Mouse (Mus musculus): Measurements from ENCODE around the gene Mea1.
A peak's percentile ranks its signal among the peaks of the same experiment; 100 is the strongest.

Mea1 gene

DNA sequence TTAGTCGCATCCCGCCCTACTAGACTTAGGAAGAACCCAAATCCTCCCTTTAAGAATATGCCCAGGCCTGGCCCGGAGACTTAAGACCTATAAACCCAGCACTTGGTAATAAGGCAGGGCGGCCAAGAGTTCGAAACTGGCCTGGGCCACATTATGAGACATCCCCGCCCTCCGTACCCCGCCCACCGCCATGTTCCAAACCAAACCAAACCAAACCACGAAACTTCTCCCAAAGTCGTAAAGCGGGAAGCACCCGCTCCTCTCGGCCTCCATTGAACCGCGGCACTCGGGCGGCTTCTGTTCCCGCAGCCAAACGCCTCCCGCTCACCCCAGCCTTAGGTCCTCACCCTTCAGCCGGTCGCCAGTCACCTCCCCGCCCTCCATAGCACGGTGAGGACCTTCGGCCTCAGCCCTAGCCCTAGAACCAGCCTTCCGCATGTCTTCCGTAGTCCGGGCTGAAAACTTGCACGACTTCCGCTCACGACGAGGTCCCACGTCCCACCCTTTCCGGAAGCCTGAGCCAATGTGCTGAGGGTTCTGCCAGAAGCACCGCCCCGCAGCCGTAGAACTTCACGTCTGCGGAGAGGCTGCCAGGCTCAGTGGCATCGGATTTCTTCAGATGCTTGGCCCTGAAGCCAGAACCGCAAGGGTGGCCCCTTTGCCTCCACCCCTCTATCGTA is 4.6 kb upstream of the Mea1 start, which contains the start of gene Rrp36:
Gene Rrp36, minus strand, starts transcription at position 503 of the 680 bp plus-strand sequence.
- peak; percentile 85 for DNase-seq

DNA sequence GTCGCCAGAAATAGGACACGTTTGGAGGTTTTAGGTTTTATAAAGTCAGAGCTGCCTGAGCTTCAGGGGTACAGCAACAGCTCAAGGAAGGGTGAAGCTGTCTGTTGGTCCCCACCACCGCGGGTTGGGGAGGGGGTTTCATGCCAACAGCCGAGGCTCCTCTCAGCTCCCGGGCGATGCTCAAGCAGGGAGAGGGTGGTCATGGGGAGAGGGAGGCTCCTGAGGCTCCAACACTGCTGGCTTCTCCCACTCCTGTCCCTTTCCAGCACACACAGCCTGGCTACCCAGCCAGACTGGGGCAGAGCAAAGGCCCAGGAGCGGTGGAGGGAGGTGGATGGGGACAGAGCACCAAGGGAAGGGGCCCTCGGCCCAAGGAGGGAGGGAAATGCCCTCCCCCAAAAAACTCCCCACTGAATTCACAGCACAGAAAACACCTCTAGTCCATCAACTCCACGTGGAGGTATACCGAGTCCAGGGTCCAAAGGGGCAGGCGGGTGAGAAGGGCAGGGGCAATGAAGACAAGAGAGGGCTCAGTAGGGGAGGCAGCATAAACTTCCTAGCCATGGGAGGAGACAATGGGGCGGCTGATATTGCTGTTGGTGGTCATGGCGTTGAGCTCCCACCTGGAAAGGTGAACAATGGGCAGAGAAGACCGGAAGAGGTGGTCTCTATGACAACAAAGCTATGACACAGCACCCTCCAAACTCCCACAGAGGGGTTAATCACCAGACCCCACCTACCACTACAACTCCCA is 3.9 kb upstream of the Mea1 start:
- no peak for DNase-seq

DNA sequence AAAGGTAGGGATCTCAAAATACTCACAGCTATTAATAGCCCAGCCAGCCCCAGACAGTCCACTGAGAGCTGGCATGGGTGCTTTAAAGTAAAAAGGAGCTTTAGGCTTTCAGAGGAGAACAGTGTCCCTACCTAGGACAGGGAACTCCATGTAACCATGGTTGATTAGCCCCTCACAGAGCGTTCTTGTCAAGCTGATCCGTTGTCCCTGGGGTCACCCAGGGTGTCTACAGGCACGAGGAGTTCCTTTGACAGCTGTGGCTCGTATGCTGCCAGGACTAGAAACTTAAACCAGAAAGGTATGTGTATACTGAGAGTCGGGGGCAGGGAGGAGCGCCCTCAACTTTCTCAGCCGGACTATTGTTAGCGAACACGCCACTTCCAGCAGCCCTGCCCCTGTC is 318 bp downstream of the Mea1 start:
- DNase-seq, result no peak

DNA sequence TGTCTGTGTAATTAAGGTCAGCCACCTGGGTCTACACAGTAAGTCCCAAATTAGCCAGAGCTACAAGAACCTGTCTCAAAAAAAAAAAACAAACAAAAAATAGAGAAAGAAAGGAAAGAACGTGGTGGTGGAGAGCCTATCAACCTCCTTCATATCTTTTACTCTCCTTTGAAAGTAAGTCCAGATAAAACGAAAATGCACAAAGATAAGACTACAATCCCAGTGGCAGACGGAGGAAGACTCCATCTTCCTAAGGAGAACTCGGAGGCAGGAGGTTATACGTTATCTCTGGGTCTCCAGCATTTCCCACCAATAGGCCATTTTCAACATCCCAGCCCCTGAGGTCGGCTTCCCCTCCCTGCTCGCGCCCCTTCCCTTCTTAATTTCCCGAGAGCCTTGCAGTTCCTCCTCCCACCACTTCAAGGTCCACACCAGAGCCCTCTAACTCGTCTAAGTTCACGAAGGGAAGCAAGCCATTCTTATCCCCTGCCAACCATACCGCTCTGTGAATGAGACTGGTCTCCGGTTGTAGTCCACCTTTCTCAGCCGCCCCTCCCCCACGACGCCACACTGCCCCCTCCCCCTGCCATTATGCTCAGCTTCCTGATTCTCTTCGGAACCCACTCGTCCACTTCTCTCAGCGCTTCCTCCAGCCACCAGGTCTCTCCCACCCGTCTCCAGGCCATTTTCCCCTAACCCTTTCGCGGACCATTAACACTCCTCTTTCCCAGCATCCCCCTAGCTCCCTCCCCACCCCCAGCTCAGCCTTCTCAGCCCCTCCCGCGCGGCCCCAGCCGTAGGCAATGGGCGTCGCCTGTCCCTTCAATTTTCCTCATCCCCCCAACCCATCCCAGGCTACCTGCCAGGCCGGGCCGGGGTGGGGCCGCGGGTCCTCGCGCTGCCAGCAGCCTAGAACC is 1.5 kb downstream of the Mea1 start:
- DNase-seq, result peak; percentile 74

DNA sequence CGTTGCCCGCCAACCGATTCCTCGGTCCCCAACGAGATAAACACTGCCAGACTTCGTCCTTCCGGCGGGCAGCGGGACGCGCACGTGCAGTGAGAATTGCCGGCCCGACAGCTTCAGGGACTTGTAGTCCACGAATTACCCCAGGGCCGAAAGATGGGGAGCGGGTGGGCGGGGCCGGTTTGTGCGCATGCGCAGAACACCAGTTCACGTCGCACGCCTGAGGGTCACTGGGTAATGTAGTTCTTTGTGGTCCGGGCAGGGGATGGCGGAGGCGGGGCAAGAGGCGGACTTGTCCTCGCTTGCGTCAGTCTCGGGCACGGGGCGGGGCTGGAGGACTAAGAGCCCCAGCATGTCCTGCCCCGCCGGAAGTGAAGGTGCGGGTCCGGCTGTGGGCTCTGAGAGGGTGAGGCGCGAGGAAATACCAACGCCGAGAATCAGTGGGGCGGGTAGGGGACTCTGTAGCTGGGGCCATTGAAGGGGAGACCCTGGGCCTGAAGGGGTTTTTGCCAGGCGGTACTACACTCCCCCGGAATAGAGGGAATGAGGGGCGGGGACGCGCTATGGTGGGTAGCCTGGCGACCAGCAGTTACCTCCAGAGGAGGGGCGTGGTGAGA is 2.3 kb downstream of the Mea1 start, which contains the start of gene Klhdc3:
Gene Klhdc3, minus strand, starts transcription at position 155 of the 614 bp plus-strand sequence.
- DNase-seq, result peak; percentile 99

DNA sequence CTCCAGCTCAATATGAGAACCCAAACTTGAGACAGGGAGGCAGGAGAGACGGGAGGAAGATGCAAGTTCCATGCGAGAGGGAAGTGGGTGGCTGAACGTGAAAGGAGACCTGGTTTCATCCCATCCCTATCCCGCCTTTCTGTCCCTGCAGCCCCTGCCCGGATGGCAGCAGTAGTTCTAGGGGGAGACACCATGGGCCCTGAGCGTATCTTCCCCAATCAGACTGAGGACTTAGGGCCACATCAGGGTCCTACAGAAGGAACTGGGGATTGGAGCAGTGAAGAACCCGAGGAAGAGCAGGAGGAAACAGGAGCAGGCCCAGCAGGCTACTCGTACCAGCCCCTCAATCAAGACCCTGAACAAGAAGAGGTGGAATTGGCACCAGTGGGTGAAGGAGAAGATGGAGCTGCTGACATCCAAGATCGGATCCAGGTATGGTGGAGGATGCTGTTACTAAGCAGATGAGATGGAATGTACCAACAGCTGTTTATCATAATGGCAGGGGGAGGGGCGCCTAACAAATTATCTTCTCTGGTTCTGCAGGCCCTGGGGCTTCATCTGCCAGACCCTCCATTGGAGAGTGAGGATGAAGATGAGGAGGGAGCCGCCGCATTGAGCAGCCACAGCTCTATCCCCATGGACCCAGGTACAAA is 3.0 kb downstream of the Mea1 start:
- no peak for DNase-seq

DNA sequence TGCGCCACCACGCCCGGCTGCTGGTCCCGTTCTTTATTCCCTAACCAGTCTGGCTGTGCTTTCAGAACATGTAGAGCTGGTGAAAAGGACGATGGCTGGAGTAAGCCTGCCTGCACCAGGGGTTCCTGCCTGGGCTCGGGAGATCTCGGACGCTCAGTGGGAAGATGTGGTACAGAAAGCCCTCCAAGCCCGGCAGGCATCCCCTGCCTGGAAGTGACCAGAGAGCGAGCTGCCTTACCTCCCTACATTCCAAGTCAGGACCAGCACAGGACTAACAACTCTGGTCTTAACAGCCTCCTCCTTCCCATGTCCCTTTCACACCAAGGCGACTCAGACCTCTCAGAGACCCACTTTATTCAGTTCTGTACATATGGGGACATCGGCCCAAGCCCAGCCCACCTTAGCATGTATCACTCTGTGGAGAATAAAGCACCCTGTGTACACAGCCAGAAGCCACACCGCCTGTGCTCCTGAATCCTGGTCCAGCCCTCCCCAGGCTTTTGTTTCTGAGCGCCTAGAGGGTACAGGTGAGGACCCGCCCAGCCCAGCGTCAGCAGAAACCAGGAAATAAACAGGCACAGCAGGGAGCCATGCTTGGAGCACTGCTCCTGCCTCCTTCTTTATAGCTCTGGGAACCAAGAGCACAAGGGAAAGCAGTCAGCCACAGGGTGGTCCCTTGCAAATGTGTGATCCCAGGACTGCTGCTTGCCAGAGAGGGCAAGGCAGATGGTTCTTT is 4.2 kb downstream of the Mea1 start:
- no peak for DNase-seq

DNA sequence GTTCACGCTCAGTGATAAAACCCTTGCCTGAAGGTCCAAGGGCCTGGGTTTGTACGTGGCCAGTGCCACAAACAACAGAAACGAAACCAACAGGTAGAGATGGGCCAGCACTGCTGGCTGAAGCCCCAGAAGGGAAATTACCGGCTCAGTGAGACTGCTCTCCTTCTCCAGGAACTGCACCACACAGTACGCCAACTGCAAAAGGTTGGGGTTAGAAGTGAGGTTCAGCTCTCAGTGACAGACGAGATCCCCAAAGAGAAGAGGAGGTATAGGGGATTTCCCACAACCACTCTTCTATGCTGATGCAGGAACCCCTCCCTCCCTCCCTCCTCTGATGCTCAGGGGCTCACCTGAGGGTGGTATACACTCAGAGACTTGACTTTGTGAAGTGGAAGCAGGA is 7.3 kb downstream of the Mea1 start:
- no peak for DNase-seq

DNA sequence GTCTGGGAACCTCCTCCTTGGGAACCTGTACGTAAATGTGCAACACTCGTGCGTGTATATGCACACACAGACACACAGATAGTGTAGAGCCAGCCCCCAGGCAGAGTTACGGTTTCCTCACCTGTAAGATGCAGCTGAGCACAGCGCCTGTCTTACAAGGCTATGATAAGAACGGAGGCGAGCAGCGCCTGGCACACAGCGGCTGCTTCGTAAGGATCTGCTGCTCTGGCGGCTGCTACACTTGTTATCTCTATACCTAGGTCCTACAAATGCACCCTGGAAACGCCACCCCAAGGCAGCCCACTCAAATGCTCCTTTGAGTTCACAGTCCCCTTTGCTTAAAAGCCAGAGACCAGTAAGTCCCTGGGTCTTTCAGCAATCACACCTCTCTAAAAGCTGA is 12.1 kb downstream of the Mea1 start:
- DNase-seq, result no peak

DNA sequence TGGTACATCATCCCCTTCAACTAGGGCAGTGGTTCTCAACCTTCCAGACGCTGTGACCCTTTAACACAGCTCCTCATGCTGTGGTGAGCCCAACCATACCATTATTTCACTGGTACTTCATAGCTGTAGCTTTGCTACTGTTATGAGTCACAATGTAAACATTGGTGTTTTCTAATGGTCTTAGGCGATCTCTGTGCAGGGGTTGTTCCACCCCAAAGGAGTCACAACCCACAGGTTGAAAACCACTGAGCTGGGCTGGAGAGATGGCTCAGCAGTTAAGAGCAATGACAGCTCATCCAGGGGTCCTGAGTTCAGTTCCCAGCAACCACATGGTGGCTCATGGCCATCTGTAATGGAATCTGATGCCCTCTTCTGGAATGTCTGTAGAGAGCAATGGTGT is 12.8 kb downstream of the Mea1 start:
- DNase-seq, result no peak

DNA sequence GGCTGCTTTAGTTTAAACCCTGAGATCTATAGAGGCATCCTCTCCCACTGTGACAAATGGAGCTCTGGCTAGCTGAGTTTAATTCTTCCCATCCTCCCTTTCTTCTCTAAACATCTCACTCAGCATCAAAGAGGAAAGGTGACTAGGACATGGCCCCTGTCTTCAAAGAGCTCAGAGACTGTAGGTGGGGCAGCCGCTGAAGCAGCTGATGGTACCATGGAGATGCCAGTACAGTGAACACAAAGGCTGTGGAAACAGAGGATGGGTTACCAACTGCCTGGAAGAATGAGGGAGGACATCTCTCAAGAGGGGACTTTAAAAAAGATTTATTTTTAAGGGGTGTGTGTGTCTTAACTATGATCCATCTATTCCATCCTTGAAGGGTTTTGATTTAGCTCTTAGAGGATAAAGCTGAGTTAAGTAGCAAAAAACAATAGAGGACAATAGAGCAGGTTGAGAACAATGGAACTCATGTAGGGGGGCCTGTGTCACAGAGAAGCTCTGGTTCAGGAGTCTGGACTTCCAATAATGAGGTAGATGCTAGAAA is 16.0 kb downstream of the Mea1 start:
- DNase-seq, result no peak

DNA sequence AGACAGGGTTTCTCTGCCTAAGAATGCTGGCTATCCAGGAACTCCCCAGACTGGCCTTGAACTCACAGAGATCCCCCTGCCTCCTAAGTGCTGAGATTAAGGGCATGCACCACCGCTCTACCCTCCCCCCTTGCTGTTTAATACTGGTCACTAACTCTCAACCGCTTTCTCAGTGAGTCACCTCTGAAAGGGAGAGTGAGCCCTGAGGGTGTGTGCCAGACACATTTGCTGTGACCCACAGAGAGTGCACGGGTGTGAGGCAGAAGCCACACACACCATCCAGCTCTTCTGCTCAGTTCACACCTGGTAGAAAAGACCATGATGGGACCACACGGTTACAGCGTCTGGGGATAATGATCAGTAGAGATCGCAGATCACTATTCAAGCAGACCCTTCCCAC is 19.9 kb downstream of the Mea1 start:
- no peak for DNase-seq

DNA sequence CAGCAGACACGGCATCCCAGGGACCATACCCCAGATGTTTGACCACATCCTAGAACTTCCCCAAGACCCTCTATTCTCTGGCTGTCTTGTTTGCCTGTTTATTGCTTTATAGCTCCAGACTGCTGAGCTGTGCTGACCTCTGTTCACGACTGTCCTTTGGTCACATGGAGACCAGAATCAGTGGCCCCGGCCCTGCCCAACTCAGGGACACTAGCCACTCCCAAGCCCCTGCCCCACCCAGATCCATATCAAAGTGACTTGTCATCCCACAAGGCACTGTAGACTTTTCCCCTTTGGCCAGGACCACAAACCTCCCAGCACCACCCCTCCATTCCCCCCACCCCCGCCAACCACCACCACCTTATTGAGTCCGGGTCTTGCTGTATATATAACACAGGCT is 20.7 kb downstream of the Mea1 start:
- no peak for DNase-seq

DNA sequence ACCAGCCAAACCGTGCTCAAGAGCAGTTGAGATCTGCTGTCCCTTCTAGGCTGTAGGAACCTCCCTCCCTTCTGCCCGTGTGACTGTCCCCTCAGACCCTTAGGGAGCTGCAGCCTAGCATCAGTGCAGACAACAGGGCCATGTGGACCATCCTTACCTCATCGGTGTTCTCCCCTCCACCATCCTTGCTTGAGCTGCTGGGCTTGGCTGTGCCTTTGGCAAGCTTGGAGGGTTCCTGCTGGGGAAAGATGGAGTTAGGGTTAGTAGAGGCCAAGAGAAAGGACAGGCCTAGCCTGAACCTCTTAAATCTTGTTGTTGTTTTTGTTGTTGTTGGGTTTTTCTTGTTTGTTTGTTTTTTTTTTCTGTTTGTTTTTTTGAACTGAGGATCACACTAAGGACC is 21.3 kb downstream of the Mea1 start:
- DNase-seq, result no peak

DNA sequence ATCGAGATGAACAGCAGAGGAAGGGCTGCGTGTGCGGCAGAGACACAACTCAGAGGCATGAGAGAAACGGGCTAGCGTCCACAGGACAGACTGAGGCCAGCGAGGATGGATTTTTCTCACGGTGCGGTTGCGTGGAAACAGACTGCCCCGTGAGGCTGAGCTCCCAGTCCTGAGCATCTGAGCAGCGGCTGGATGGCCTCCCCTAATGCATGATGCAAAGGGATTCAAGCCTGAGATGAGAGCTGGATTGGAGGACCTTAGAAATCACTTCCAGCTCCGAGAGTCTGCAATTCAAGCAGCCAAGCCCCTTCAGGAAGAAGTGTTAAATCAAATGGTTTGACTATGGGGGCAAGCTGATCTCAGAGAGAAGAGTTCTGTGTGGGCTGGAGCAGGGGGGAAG is 22.9 kb downstream of the Mea1 start:
- no peak for DNase-seq

DNA sequence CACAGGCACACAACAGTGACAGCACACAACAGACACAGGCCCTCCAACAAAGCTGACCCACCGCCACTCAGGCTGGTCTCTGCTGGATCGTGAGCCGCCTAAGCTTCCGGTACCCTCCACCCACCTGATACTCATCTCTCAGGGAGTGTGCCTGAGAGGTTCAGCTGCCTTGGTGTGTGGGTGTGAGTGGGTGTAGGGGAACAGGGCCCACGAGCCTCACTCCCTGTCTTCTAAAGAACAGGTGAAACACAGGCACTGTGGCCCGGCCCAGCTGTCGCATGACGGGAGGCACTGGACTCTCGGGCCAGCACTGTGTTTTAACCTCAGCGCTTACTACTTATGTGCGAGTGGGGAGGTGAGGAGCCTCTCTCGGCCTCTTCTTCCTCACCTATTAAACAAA is 23.5 kb downstream of the Mea1 start:
- no peak for DNase-seq

DNA sequence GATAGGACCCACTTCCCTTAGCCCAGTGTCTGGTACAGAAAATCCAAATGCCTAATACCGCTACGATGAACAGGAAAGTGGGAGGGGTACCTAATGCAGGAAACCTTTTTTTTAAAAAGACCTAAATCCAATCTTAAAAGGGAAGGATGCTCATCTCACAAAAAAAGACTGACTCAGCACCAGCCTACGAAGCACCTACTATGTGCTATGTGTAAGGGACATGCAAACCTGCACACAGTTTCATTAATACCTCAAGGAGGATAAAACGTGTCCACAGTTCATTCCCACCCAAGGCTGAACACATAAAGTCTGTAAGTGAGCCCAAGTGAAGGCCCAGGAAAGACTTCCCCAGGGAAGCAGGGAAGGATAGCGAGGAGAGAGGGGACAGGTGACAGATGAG is 23.9 kb downstream of the Mea1 start:
- DNase-seq, result no peak

DNA sequence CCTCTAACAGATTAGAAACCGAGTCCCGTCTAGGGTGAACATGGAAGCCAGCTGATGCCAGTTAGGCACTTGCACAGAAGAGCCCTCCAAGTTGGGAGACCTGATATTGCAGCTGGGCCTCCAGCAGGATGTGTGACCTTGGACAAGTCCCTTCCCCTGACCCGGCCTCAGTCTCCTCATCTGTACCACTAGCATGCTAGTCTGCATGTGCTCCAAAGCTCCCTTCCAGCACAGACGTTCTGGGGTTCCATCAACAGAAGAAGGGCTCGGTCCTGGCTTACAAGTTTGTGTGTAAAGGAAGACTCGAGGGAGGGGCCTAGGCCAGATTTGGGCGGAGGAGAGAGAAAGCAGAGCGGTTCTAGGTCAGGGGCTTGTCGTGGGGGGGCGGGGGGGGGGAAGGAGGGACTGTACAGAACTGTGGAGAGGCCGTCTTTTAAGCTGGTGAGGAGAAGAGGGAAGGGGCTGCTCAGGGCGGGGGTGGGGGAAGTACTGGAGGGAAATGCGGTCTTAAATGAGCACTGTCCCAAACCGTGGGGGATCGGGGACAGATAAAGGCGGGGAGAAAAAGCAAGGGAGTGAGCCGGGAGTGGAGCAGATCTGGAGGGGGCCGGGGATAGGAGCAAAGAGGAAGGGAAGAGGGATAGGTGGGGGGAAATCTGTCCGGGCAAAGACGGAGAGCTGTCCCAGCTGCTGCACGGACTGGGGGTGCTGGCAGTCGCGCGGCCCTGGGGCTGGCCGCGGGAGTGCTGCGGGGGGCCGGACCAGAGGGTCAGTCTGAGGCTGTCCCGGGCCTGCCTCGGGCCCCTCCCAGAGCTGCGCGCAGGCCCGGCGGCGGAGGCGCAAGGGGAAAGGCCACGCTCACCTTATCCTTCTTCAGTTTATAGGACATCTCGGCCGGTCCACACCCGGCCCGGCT is 25.6 kb downstream of the Mea1 start:
- DNase-seq, result no peak

DNA sequence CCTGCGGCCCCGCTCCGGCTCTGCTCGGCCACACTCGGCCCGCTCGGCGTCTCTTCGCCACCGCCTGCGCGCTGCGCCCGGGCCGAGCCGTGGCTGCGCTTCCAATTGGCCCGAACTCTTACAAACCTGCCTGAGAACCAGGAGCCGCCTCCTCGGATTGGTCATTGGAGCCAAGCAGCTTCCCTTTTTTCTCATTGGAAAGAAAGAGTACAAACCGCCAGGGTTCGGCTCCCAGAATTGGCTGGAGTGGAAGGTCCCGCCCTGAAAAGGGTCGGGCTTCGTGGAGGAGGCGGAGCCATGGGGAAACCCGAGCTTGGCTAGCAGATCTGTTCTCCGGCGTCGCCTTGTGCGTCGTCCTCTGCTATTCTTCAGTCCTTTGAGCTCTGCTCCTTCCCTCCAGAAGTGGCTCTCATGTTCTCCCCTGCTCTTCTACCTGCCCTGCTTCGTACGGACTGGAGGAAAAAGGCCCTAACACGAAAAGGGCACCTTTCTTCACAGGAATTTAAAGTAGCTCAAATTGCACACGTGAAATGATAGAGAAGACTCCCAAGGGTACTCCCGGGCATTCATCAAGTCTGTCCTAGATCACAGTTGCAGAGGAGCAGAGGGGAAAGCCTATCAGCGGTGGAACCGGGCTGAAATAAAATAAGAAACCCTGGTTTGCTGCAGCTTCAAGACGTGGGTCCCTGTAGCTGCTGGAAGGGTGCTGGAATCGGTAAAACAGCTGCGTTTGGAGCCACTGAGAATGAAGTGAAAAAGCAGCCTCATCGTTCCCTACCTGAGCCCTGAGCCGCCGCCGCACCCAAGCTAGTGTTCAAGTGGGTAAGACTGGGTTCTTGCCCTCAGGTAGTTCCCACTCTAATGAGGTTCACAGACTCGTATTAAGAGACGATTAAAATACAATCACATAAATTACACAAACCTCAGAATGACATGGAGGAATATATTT is 26.6 kb downstream of the Mea1 start, which contains the start of gene Ppp2r5d:
Gene Ppp2r5d, minus strand, starts transcription at position 225 of the 949 bp plus-strand sequence.
- DNase-seq, result peak; percentile 86
